Mouse (Mus musculus) forebrain, embryonic 16.5 days (tissue): ENCODE data around the gene Ccdc190. TPM values are rescaled to one million over a fixed set of nuclear protein-coding genes. Genes with fewer than 3 reads are reported as not detected.

Source experiments
- ATAC-seq: fragments of 200-750 bp; cut with Nextera tagmentation; 2 replicates; pipeline ENCODE4 v1.8.0; 2017; ENCODE audit warnings: mild to moderate bottlenecking, moderate library complexity
- H3K27ac ChIP-seq: fragments of 300-500 bp; sonication (generic); 2 replicates; pipeline ENCODE4 v1.5.1; 2014; ENCODE audit warnings: low read length, control low read depth
- H3K27me3 ChIP-seq: fragments of 300-500 bp; sonication (generic); replicated peaks from 2 replicates; pipeline ENCODE4 v1.6.1; 2014; ENCODE audit warnings: low read length; ENCODE audit not compliant: control insufficient read depth, insufficient read depth
- H3K36me3 ChIP-seq: fragments of 300-500 bp; sonication (generic); 2 replicates; pipeline ENCODE4 v1.6.1; 2014; ENCODE audit not compliant: control insufficient read depth, insufficient read depth
- H3K4me1 ChIP-seq: fragments of 300-500 bp; sonication (generic); replicated peaks from 2 replicates; pipeline ENCODE4 v1.6.1; 2014; ENCODE audit warnings: low read length; ENCODE audit not compliant: control insufficient read depth, insufficient read depth
- H3K4me2 ChIP-seq: fragments of 300-500 bp; sonication (generic); 2 replicates; pipeline ENCODE4 v1.6.1; 2014; ENCODE audit warnings: mild to moderate bottlenecking, low read length, control low read depth
- H3K4me3 ChIP-seq: fragments of 300-500 bp; sonication (generic); replicated peaks from 2 replicates; pipeline ENCODE4 v1.5.1; 2014; ENCODE audit warnings: mild to moderate bottlenecking, low read length, control low read depth
- H3K9ac ChIP-seq: fragments of 300-500 bp; sonication (generic); replicated peaks from 2 replicates; pipeline ENCODE4 v1.6.1; 2014; ENCODE audit warnings: low read depth, low read length, control low read depth
- H3K9me3 ChIP-seq: fragments of 300-500 bp; sonication (generic); 2 replicates; pipeline ENCODE4 v1.6.1; 2016; ENCODE audit warnings: low read length; ENCODE audit not compliant: control insufficient read depth
- WGBS: fragments of 180-500 bp; shearing (Covaris S2); extraction: QIAGEN DNeasy Blood & Tissue Kit; methylation state at CpG from one replicate; pipeline ENCODE4 v1.1.7; 2014; 5-methylcytosine and 5-hydroxymethylcytosine counted together
- polyA plus RNA-seq: library from polyadenylated mRNA; unstranded; fragments of >200 nt; fragmentation: Nextera tagmentation; extraction: Ambion mirVana; gene quantifications from 2 replicates; pipeline ENCODE4 v1.2.1, GENCODE M21; 2015

The Ccdc190 gene
- polyA plus RNA-seq, 1 experiment from 2014 or later, result 1.7 TPM

GRCm38 (mm10) chr1:169970936-169971335 is 42.5 kb downstream of the Ccdc190 start:
- no peak overlapping the region for H3K9ac ChIP-seq

GRCm38 (mm10) chr1:169971998-169972397 is 43.5 kb downstream of the Ccdc190 start:
- Histone ChIP-seq H3K4me1 (peaks cover 10% of the 10 kb centered on the region), H3K4me2 (no peak overlapping the region), H3K36me3 (no peaks in the 10 kb centered on the region), H3K9me3 (no peaks in the 10 kb centered on the region), H3K27ac (no peak overlapping the region), H3K4me3 (no peak overlapping the region), H3K9ac (no peak overlapping the region), H3K27me3 (no peaks in the 10 kb centered on the region)
- 92% methylated on average over 2 of the region's 2 CpGs for WGBS
- ATAC-seq, result no peak

More at GRCm38 (mm10) chr1:169970936-169971335, 42.5 kb downstream of the Ccdc190 start:
- ATAC-seq, result no peak
- Histone ChIP-seq H3K9me3 (no peaks in the 10 kb centered on the region), H3K4me3 (no peak overlapping the region), H3K27me3 (no peaks in the 10 kb centered on the region), H3K4me1 (peaks cover 10% of the 10 kb centered on the region), H3K4me2 (no peak overlapping the region), H3K27ac (no peak overlapping the region), H3K36me3 (no peaks in the 10 kb centered on the region)
- WGBS, result 93% methylated on average over 4 of the region's 4 CpGs

GRCm38 (mm10) chr1:169977621-169978020 is 49.2 kb downstream of the Ccdc190 start:
- Histone ChIP-seq H3K4me2 (no peak overlapping the region), H3K27me3 (no peaks in the 10 kb centered on the region), H3K9me3 (no peaks in the 10 kb centered on the region), H3K9ac (no peak overlapping the region), H3K4me3 (no peak overlapping the region), H3K4me1 (no peaks in the 10 kb centered on the region), H3K27ac (no peak overlapping the region), H3K36me3 (no peaks in the 10 kb centered on the region)
- ATAC-seq, result no peak
- 87% methylated on average over 4 of the region's 4 CpGs for WGBS

Other genes with a start within 250 kb of the Ccdc190 start
- gene Rgs4, start 181.0 kb upstream of the Ccdc190 start, polyA plus RNA-seq, result 64.1 and 89.6 TPM in 2 replicates
- 18.1 and 19.5 TPM in 2 replicates for gene Hsd17b7, start 40.6 kb downstream of the Ccdc190 start, polyA plus RNA-seq
- 7.9 and 12.3 TPM in 2 replicates for gene Ddr2, start 182.1 kb downstream of the Ccdc190 start, polyA plus RNA-seq
- gene Uap1, start 246.3 kb downstream of the Ccdc190 start, polyA plus RNA-seq, result 56.6 and 57.9 TPM in 2 replicates